11 mouse cellular contexts compared by ENCODE assay signal in the genomic region with DNA sequence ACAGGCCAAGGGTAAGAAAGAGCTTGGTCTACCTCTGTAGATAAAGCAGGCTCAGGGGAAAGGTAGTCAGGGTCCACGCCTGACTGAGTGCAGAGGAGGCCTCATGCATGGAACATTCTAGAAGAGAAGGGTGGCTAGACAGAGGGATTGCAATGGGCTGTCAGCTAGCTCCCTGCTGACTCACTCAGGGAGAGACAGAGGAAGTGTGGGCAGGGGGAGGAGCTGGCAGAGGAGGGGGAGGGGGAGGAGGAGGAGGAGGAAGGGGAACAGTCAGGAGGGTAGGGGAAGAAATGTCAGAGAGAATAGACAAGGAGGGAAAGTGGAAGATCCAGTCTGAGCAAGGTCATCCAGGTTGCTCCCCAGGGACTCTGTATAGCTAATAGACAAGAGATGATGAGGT. TPM values are rescaled to one million over a fixed set of nuclear protein-coding genes. Genes with fewer than 3 reads are reported as not detected.
DNase-seq lines count a peak whose midpoint lies in the region; ATAC-seq lines count a peak whose summit lies in the region.
"Had no signal": no experiment of that assay in that cellular context is flagged by ENCODE, and none has a peak within 500 bp of the region (broad histone marks: within the 10 kb centered on the region; RNA-seq: fewer than 3 reads in every experiment).

No protein-coding gene starts in this region.

- no peak overlapping the region for H3K4me3 ChIP-seq in heart, embryonic 10.5 days
- no peak overlapping the region for H3K4me3 ChIP-seq in liver, embryonic 13.5 days (replicated peaks)
- H3K4me3 ChIP-seq: layer of hippocampus, adult 2 months had no signal

- no peak overlapping the region for H3K9ac ChIP-seq in liver, embryonic 13.5 days

- no peaks in the 10 kb centered on the region for H3K36me3 ChIP-seq in heart, embryonic 10.5 days
- no peaks in the 10 kb centered on the region for H3K36me3 ChIP-seq in liver, embryonic 13.5 days

- peaks cover 38% of the 10 kb centered on the region for H3K4me1 ChIP-seq in heart, embryonic 10.5 days
- H3K4me1 ChIP-seq in liver, embryonic 13.5 days (replicated peaks) = peaks cover 8% of the 10 kb centered on the region

- WGBS in heart, embryonic 10.5 days = 76% methylated on average over 1 of the region's 1 CpGs
- 45% methylated on average over 1 of the region's 1 CpGs for WGBS in liver, embryonic 13.5 days (ENCODE audit: insufficient replicate concordance)

- no peak for DNase-seq in heart, embryonic 10.5 days (ENCODE audit: low spot score)
- no peak for DNase-seq in heart, postnatal 25 days (ENCODE audit: low spot score)
- DNase-seq in 3T3-L1 (ENCODE audit: low read depth, low spot score) (peak; percentile 52), R1 (ENCODE audit: low read depth, low spot score) (peak; percentile 35)
- no peak for DNase-seq in liver, embryonic 13.5 days
- no peak for DNase-seq in layer of hippocampus, postnatal 25 days (ENCODE audit: extremely low spot score in 1 of 2, low spot score in 1 of 2)
- no peak for DNase-seq in gastrocnemius, postnatal 10 days
- no peak for DNase-seq in neural tube, embryonic 10.5 days (ENCODE audit: extremely low spot score, low spot score)
- DNase-seq: embryo, embryonic 11 days; lung, postnatal 36 days had no signal

- H3K9me3 ChIP-seq in heart, embryonic 10.5 days = no peaks in the 10 kb centered on the region
- no peaks in the 10 kb centered on the region for H3K9me3 ChIP-seq in liver, embryonic 13.5 days (replicated peaks)

- no peaks in the 10 kb centered on the region for H3K27me3 ChIP-seq in heart, embryonic 10.5 days (ENCODE audit: insufficient read depth, poor library complexity, severe bottlenecking)
- no peaks in the 10 kb centered on the region for H3K27me3 ChIP-seq in liver, embryonic 13.5 days

- H3K27ac ChIP-seq in heart, embryonic 10.5 days = peak overlapping the region; percentile 67; the same call in 1 of the 2 replicates
- H3K27ac ChIP-seq in liver, embryonic 13.5 days = no peak overlapping the region
- H3K27ac ChIP-seq: layer of hippocampus, adult 2 months had no signal

- intact Hi-C loops in heart, postnatal 25 days (cut with DNase I) = loop anchor here (5.0 kb wide), 1 partner anchor 173 kb away; no protein-coding TSS in a partner anchor

- no peak overlapping the region for H3K4me2 ChIP-seq in liver, embryonic 13.5 days

- peak; percentile 33; the same call in 1 of the 2 replicates for ATAC-seq in liver, embryonic 13.5 days (ENCODE audit: low read depth)

RNA-seq across cellular contexts. Expression of gene Pwwp2b, which starts 47.4 kb away (rescaled TPM):
- polyA plus RNA-seq in heart, embryonic 10.5 days (2016; fragmentation: Nextera tagmentation; extraction: Ambion mirVana) = 10.5 and 11.1 TPM in 2 replicates
- total RNA-seq in heart, postnatal 25 days (2021) = 1 to 10 TPM; 8.7 to 9.7 TPM
- polyA plus RNA-seq in liver, embryonic 13.5 days (2015; fragmentation: Nextera tagmentation; extraction: Ambion mirVana) = 1.7 and 1.9 TPM in 2 replicates
- total RNA-seq in layer of hippocampus, postnatal 25 days (2021) = 10 to 100 TPM; 28.9 to 31.4 TPM
- total RNA-seq in gastrocnemius, postnatal 10 days (2021) = 1 to 10 TPM; 3.5 to 5.2 TPM

Comparison
In these comparisons a context has a peak if more than half of its experiments do, and no peak if none do; other contexts are left out.
1. DNase-seq: peak in 3T3-L1 (single experiment) and R1 (single experiment); none in heart, embryonic 10.5 days (single experiment), heart, postnatal 25 days (single experiment), liver, embryonic 13.5 days (single experiment), layer of hippocampus, postnatal 25 days (0 of 2), gastrocnemius, postnatal 10 days (single experiment) and neural tube, embryonic 10.5 days (single experiment).